Mouse (Mus musculus) neutrophil, adult 83 days (primary cell): ENCODE measurements around the gene Tsc1. TPM values are rescaled to one million over a fixed set of nuclear protein-coding genes. Genes with fewer than 3 reads are reported as not detected.

Experiments used
- total RNA-seq, 2 experiments: library from RNA; stranded (reverse); gene quantifications; one replicate each; pipeline ENCODE4 v1.2.4; 2023

Gene Tsc1
- total RNA-seq = 10 to 100 TPM; 14.5 to 17.4 TPM

DNA sequence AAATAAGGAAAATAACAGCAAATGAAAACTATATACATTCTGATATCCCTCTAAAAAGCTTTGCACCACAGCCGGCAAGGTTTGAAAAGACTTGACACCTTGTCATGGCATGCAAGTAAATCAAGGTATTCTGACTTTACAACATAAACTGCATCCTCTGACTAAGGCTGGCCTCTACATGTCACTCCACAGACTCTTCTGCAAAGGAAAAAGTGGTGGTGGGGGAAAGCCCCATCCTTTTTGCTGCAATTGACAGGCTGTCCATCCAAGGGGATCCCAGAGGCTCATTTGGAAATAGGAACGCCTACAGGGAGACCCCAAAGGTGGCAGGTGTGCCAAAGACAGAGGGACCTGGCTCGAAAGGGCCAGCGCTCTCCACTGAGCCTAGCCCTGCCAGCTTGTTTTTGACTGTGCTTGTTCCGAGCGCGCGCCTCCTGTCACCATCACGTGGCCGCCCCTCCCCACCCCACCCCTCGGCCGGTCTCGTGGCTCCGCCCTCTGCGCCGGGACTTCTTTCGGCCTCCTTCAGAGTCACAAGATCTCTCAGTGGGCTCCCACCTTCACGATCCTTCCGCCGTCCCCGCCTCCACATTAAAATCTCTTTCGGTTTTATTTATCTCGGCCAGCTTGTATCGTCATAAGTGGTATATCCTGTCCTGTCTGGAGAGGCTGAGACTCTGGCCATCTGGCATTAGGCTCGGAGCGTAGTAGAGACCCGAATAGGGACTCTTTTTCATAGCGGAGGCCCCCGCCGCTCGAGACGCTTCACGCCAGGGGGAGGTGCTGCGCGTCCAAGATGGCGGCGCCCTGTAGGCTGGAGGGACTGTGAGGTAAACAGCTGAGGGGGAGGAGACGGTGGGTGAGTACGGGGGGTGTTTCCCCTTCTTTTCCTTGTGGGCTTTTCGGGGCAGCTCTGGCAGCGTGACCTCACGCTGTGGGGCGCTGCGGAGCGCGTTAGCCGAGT is at the start of gene Tsc1:
TSS of gene Tsc1 (plus strand) at position 768 of the 964 bp plus-strand sequence.

DNA sequence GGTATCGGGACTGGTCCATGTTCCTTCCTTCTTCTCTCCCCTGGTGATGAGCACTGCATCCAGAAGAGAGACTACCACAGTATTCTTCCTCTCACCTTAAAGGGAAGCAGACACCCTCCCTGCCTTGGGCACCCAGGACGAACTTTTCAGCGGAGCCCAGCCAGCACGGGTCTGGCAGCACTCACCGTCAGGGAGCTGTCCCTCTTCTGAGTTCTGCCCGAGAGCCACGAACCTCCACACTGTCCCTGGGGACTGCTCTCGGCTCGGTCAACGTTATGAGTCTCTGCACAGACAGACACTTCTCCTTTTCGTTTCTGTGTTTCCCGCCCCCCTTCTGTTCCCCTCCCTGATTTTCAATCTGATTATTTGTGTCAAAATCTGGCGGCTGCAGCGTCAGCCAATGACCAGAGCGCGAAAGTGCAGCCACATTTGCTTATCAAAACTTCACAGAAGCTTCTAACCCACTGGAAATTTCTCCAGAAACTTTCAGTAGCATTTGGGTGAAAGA is 19.3 kb upstream of the Tsc1 start, which contains the start of gene Gfi1b:
TSS of gene Gfi1b (minus strand) at position 319 of the 508 bp plus-strand sequence.

DNA sequence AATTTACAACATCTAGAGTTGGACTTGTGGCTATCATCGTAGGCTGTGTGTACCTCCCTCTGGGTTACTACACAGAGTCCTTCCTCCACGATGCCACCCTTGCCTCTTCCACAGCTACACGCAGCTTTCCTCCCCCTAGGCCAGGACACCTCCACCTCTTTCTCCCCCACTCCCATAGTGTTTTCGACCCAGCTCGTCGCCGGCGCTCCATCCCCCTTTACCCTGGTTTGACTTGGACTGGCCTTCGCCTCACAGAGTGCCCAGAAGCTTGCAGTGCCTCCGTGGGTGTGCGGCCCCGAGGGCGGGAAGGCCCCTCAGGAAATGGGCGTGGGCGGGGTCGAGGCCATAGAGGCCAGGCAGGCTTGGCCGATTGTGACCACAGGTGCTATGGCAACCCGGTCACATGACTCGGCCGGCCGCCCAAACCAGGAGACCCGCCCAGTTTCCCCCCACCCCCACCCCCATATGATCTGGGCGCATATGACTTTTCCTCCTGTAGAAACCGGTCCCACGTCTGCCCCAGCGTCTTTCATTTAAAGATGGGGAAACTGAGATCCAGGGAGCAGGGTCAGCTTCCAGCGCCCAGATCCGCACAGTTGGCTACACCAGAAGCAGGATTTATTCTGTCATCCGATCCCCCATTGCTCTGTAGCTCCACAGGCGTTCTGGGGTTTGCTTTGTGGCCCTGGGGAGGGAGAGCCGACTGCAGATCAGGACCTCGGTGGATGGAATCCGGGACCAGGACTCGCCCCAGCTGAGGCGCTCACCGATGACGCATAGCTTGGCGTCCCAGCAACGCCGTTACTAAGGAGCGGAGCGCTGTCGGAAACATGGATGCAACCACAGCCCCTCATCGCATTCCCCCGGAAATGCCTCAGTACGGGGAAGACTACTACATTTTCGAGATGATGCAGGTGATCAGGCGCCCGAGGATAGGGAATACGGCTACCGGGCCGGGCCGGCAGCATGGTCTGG is 58.6 kb downstream of the Tsc1 start, which contains the start of the genes Spaca9 and Ak8:
TSS of gene Spaca9 (minus strand) at position 367 of the 975 bp plus-strand sequence.
TSS of gene Ak8 (plus strand) at position 804 of the 975 bp plus-strand sequence.

Other genes with a start within 250 kb of the Tsc1 start
- under 1 TPM; 0.24 TPM for gene Ppp1r26, start 194.4 kb upstream of the Tsc1 start, total RNA-seq
- gene 1700007K13Rik, start 174.9 kb upstream of the Tsc1 start, total RNA-seq = not detected
- gene Mrps2, start 173.2 kb upstream of the Tsc1 start, total RNA-seq = 10 to 100 TPM; 12.5 to 12.9 TPM
- 10 to 100 TPM in 1 of 2 experiments, 1 to 10 TPM in 1; 9.9 to 10.1 TPM for gene Gbgt1, start 144.3 kb upstream of the Tsc1 start, total RNA-seq
- gene Gm10134, start 135.1 kb upstream of the Tsc1 start, total RNA-seq = 1 to 10 TPM; 2.7 to 3.7 TPM
- 10 to 100 TPM; 15.7 to 19.4 TPM for gene Ralgds, start 128.1 kb upstream of the Tsc1 start, total RNA-seq
- gene Cel, start 77.8 kb upstream of the Tsc1 start, total RNA-seq = not detected
- gene Gtf3c5, start 57.5 kb upstream of the Tsc1 start, total RNA-seq = 10 to 100 TPM; 13.2 to 17.4 TPM
- 10 to 100 TPM; 19.3 to 20.4 TPM for gene Gfi1b, start 19.2 kb upstream of the Tsc1 start, total RNA-seq
- gene Spaca9, start 58.5 kb downstream of the Tsc1 start, total RNA-seq = 10 to 100 TPM; 16.0 to 20.6 TPM
- gene Ak8, start 58.9 kb downstream of the Tsc1 start, total RNA-seq = 1 to 10 TPM; 3.2 to 5.5 TPM
- 10 to 100 TPM; 10.9 to 12.1 TPM for gene Gtf3c4, start 199.1 kb downstream of the Tsc1 start, total RNA-seq
- gene Ddx31, start 199.2 kb downstream of the Tsc1 start, total RNA-seq = 1 to 10 TPM; 5.6 to 6.4 TPM